Mouse (Mus musculus): ENCODE data around the gene Rnf208. TPM values are rescaled to one million over a fixed set of nuclear protein-coding genes. Genes with fewer than 3 reads are reported as not detected.
A peak's percentile ranks its signal among the peaks of the same experiment; 100 is the strongest.
"Not testable (repeated sequence)": the region's sequence is repeated elsewhere in the genome, so short reads cannot be mapped to it uniquely, and the experiment has no call there.

The Rnf208 gene
- total RNA-seq, 2 experiments from 2014 or later, result not detected

DNA sequence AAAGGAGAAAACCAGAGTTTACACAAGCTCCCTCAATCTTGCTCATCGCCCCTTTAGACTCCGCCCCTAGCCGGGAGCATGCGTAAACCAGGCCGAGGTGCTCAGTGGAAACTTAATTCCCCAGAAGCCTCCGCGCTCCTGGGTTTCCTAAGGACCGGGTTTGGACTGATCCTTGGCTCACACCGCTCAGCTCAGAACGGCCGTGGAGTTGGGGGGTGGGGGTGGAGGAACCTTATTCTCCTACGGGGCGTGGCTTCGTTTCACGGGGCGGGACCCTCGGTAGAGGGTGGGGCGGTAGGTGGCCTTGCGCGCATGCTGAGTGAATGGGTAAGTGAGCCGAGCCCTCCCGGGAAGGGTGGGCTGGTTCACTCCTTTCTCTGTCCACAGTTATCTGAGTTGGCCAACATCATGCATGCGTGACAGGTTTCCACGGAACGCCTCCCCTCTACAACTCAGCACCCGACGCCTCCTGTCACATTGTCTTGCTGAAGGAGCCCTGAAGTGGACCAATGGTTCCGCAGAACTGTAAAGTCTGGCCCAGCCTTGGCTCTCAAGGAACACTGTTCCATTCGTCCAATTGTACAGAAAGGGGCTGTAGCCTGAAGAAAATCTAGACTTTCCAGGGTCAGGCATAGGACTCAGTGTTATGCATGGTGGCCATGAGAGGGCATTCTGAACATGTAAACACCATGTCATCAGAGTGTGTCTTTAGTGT lies 1.2 kb upstream of the Rnf208 start:
- peak; percentile 36; the same call in 1 of the 2 replicates for ATAC-seq (replicated peaks; ENCODE audit: low FRiP score, poor library complexity, severe bottlenecking)

DNA sequence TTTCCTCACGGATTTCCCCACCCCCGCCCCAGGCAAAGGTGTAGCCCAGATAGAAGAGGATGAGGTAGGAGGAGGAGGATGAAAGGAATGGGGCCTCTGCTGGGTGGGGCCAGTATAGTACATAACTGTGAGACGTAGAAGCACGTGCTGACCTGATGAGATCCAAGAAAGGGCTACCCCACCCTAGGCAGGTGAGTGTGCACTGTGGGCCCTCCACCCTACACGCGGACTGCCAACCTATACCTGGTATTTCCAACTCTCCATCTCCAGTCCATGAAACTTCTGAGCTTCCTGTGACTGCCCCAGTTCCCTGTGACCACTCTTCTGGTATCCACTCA lies 648 bp upstream of the Rnf208 start:
- ATAC-seq (replicated peaks; ENCODE audit: low FRiP score, poor library complexity, severe bottlenecking), result no peak

DNA sequence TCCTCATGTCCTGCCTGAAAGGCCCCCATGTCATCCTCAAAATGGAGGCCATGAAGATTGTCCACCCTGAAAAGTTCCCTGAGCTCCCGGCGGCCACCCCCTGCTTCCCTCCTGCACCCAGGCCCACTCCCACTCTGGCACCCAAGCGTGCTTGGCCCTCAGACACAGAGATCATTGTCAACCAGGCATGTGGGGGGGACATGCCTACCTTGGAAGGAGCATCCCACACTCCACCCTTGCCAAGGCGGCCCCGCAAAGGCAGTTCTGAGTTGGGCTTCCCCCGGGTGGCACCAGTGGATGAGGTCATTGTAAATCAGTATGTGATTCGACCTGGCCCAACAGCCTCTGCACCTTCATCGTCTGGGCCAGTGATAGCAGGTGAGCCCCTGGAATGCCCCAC lies 1.3 kb downstream of the Rnf208 start:
- no peak for ATAC-seq (replicated peaks; ENCODE audit: low FRiP score, poor library complexity, severe bottlenecking)

DNA sequence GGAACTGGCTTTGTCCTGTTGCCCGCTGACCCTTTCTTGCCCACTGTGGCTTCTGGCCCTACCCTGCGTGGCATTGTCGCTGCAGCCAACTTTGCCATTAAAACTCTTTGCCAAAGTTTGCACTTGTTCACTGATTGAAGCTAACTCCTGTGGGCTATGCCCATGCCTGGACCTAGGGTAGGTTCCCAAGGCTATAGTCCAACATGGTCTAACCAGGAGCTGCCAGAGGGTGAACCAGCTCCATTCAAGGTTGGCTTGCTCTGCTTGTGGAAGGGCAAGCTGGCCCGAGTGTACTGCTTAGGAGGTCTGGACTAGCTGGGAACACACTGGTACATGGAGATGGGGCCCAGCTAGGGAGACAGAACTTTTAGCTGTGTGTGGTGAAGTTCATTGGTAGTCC lies 2.1 kb downstream of the Rnf208 start:
- no peak for ATAC-seq (replicated peaks; ENCODE audit: low FRiP score, poor library complexity, severe bottlenecking)

DNA sequence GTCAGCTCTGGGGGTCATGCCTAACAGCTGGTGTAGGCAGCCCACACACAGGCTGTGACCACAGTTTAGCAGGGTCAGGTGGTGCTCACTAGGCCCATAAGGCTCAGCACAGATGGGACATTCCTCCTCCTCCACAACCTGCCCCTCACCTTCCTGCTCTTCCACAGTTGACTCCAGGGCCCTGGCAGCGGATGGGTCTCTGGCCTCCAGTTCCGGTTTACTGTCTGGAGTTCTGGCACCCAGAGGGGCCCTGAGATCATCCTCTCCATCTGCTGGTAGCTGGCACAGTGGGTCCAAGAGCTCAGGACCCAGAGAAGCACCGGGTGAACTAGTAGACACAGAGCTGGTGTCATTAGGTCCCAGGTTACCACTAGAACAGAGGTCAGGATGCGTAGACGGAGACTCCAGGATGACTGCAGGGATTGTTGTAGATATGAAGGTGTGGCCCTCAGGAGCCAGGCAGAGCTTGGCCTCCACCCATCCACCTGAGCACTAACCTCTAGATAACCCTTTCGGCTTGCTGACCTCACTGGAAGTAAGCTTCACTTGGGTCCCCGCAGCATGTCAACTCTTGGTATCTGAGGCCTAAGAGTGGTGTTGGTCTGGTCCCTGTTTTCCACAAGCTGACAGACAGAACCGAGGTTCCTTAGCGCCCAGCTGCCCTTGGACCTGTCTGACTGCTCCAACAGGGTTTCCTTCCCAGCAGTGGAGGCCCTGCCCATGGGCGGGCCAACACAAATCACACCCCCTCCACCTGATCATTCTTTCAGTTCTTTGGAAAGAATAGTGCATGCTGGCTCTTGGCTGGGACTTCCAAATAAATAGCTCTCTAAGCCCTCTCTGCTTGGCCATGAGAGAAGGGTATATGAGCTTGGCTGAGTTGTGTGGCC lies 4.4 kb downstream of the Rnf208 start, which contains the start of gene AL732309.1:
Gene AL732309.1 (minus strand): TSS at position 681 of the 890 bp plus-strand sequence.
- no peak for ATAC-seq (replicated peaks; ENCODE audit: low FRiP score, poor library complexity, severe bottlenecking)

DNA sequence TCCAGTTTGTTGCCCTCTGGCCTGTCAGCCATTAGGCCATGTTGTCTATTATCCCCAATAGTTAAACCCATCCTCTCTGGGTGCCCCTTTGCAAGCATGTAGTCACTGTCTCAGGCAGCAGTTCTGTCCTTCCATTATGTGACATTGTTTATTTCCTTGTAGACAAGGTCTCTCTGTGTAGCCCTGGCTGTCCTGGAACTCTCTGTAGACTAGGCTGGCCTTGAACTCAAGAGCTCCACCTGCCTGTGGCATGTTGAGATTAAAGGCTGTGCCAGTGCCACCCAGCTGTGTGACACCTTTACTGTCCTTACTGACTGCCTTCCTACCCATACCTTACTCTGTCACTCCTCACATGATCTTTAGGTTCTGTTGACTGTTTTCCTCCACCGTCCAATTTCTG lies 10.3 kb downstream of the Rnf208 start:
- no peak for ATAC-seq (replicated peaks; ENCODE audit: low FRiP score, poor library complexity, severe bottlenecking)

DNA sequence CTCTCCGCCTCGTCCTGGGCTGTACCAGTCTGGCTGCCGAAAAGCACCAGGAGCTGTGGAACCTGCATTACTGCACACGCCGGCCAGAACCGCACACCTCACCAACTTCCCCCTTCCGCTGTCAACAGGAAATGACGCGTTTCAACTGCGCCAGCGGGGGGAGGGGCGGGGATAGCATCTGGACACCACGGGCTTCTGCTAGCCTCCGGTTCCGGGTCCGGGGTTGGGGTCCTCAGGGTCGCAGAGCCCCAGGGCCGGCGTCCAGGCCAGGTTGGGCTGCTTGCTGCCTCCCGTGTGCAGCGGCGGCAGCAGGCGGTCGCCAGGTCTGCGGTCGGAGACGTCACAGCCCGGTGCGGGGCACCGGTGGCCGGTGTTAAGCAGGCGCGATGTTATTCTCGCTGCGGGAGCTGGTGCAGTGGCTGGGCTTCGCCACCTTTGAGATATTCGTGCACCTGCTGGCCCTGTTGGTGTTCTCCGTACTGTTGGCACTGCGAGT lies 13.3 kb downstream of the Rnf208 start, which contains the start of gene Tmem203:
Gene Tmem203 (plus strand): TSS at position 156 of the 496 bp plus-strand sequence.
- peak; percentile 92 for ATAC-seq (replicated peaks; ENCODE audit: low FRiP score, poor library complexity, severe bottlenecking)

DNA sequence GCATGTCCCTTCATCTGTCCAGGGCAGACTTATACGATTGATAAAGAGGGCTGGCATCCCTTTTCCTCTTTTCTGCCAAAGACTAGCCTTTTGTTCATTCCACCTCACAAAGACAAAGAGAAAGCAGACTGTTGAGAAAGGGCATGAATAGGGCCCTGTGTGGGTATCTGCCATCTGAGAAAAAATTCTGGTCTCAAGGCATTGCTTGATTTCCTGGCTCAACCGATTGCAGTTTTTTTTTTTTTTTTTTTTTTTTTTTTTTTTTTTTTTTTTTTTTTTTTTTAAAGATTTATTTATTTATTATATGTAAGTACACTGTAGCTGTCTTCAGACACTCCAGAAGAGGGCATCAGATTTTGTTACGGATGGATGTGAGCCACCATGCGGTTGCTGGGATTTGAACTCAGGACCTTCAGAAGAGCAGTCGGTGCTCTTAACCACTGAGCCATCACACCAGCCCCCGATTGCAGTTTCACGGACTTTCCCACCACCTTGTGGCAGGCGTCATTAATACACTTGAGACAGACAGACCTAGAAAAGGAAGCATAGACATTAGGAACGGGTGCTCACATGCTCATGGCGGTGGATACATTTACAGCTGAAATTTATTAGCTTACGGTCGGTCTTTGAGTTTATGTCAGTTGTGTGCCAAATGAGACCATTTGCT lies 14.5 kb downstream of the Rnf208 start:
- ATAC-seq (replicated peaks; ENCODE audit: low FRiP score, poor library complexity, severe bottlenecking), result not testable (repeated sequence)

DNA sequence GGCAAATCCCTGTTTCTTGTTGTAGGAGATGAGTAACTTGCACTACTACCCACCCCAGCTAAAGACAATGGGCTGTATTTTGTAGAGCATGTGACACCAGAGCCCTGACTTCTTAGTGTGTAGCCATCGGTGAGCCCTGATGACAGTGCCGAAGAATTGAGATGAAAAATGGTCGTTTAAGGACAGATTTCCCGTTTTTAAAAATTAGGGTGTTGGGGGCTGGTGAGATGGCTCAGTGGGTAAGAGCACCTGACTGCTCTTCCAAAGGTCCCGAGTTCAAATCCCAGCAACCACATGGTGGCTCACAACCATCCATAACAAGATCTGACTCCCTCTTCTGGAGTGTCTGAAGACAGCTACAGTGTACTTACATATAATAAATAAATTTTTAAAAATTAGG lies 15.2 kb downstream of the Rnf208 start:
- ATAC-seq (replicated peaks; ENCODE audit: low FRiP score, poor library complexity, severe bottlenecking), result not testable (repeated sequence)

DNA sequence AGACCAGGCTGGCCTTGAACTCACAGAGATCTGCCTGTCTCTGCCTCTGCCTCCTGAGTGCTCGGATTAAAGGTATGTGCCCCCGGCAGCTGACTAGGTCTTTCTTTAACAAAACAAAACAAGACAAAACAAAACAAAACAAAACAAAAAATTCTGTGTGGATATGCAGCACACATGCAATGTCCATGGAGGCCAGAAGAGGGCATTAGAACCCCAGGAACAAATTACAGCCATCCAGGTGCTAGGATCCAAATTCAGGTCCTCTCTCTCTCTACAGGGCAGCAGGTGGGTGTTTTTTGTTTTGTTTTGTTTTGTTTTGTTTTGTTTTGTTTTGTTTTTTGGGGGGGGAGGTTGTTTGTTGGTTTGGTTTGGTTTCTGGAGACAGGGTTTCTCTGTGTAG lies 16.8 kb downstream of the Rnf208 start:
- no peak for ATAC-seq (replicated peaks; ENCODE audit: low FRiP score, poor library complexity, severe bottlenecking)

DNA sequence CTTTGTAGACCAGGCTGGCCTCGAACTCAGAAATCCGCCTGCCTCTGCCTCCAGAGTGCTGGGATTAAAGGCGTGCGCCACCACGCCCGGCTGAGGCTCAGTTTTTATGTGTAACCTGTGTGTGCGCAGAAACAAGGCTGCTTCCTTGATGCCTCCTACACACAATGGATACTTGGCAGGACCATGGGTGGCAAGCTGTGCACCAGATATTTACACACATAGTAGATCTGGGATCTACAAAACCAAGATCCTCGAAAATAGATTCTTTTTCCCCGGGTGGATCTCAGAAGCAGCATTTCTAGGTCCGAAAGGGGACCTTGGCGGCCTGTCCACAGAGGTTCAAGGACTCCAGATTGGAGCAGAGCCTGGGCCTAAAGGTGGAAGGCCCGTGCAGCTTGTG lies 19.8 kb downstream of the Rnf208 start:
- 0 out of 2 replicates have a peak, but pooled peaks have one; percentile 7 for ATAC-seq (replicated peaks; ENCODE audit: low FRiP score, poor library complexity, severe bottlenecking)

DNA sequence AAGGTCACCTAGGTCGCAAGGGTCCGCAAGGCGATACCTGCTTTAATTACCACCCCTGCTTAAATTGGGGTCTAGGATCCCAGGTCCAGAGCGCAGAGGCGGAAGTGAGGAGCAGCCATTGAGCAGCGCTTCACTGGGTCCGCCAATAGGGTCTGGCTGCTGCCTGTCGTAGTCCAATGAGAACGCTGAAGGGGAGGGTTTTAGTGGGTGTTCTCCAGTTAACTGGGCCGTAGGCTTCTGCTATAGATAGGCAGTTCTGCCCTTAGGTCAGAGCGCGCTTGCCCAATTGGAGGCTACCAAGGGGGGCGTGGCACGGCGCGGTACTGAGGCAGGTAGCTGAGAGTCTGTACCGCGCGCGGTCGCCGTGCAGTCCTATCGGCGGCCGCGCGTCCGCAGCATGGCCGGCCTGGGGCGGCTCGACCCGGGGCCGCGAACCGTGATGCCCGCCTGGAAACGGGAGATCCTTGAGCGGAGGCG lies 20.3 kb downstream of the Rnf208 start, which contains the start of gene Tprn:
Gene Tprn (plus strand): TSS at position 328 of the 477 bp plus-strand sequence.
- peak; percentile 96 for ATAC-seq (replicated peaks; ENCODE audit: low FRiP score, poor library complexity, severe bottlenecking)

DNA sequence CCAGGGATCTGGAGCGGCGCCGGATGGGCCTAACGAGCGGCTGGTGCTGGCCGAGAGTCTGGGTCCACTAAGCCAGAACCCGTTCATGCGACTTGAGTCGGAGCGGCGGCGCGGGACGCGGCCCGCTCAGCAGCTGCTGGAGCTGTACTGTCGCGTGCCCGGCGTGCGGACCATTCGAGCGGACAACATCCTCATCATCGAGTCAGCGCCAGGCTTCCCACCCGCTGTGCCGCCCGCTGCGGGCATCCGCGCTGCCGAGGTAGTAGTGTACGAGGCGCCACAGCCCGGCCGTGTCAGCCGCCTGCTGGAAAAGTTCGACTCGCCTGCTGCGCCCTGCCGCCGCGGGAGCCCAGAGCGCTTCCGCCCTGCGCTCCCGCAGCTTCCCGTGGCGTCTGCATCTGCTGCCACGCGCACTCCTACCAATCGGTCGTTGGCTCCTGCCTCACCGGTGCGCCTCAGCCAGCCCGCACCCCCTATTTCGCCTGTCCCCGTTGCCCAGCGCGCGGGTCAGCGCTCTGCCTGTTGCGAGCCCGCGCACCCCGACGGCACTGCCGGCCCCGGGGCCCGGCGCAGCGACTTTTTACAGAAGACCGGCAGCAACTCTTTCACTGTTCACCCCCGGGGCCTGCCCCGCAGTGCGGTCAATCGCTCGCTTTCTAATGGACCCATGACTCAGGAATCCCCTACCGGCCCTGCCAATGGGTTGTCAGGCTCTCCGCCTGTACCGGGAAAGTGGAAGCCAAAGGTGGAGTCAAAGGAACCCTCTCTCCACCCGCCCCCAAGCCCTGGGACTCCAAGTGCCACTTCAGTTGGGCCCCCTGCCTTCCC lies 21.0 kb downstream of the Rnf208 start:
- peak; percentile 22; the same call in 1 of the 2 replicates for ATAC-seq (replicated peaks; ENCODE audit: low FRiP score, poor library complexity, severe bottlenecking)

DNA sequence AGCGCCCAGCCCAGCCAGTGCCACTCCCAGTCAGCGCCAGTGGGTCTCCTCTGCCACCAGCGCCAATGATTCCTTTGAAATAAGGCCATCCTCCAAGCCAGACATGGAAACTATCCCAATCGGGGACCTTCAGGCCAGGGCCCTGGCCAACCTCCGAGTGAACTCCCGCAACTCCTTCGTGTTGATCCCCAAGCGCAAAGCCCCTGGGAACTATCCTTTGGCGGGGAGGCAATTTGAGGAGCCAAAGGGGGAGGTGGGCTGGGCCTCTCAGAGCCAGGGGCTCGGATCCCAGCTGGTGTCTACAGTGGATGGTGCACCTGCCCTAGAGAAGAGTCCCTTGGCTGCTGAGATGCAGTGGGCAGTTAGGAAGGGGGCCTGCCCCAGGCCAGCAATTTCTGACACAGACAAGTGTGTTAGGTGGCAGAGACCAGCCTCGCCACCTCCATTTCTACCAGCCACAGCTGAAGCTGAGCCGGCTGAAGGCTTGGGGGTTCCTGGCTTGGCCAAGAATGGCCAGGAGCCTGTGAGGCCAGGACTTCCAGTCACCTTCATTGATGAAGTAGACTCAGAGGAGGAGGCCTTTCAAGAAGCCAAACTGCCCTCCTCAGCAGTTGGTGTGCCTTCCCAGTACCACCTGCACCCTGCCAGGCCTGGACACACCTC lies 21.7 kb downstream of the Rnf208 start:
- no peak for ATAC-seq (replicated peaks; ENCODE audit: low FRiP score, poor library complexity, severe bottlenecking)

DNA sequence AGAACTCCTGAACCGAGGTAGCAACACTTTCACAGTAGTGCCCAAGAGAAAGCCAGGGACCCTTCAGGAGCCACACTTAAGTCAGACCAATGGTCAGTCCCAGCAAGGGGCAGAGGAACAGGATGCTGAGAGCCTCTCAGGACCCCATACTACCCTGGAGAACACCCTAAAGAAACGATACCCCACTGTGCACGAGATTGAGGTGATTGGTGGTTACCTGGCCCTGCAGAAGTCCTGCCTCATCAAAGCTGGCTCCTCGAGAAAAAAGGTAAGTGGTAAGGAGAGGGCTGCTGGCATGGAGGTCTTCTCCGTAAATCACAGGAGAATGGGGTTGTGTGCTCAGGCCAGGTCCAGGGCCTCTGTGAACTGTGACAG lies 22.2 kb downstream of the Rnf208 start:
- ATAC-seq (replicated peaks; ENCODE audit: low FRiP score, poor library complexity, severe bottlenecking), result no peak

DNA sequence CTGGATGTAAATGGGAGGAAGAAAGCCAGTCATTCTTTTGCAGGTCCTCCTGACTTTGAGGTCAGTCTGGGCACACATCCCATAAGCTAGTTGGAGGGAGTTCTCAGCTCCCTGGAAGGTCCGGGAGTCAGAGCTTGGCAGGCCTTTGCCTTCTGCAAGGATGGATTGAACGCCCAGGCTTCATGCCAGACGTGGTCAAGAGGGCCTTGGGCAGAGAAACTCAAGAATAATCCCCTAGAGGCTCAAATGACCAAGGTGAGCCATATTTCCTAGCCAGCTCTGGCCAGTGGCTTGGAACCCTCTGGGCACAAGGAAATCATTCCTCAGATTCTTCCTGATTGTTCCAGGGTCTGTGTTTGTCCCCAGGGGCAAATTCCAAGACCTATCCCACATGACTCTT lies 22.8 kb downstream of the Rnf208 start:
- ATAC-seq (replicated peaks; ENCODE audit: low FRiP score, poor library complexity, severe bottlenecking), result no peak

DNA sequence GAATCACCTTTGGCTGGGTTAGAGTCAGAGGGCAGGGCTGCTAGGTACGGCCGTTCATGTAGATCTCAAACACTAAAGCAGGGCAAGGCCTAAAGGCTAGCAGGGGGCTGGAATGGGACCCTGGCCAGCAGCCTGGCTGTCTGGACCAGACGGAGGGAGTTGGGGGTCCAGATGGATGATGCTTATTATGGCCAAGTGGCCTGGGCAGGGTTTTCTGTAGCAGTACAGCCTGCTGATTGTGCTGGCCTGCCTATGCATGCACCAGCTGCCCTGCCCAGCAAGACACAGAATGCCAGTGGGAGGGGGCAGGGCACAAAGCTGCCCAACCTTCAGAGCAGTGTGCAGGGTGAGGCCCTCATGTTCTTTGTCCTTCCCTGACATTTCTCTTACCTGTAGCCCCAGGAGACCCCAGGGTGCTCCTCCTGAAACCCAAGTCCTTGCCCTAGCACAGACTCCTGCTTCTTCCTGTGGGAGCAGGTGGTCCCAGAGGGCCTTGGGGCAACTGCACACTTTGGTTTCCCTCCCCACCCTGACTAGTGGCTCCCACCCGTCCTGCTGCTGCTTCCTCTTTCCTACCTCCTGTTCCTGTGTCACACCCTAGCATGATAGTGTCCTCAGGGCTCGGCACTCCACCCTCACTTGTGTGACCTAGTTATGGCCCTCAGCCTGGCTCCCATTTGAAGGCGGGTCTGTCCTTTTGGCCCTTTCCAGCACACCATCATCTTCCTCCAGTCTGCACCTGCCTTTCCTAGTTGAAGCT lies 24.0 kb downstream of the Rnf208 start:
- ATAC-seq (replicated peaks; ENCODE audit: low FRiP score, poor library complexity, severe bottlenecking), result no peak

DNA sequence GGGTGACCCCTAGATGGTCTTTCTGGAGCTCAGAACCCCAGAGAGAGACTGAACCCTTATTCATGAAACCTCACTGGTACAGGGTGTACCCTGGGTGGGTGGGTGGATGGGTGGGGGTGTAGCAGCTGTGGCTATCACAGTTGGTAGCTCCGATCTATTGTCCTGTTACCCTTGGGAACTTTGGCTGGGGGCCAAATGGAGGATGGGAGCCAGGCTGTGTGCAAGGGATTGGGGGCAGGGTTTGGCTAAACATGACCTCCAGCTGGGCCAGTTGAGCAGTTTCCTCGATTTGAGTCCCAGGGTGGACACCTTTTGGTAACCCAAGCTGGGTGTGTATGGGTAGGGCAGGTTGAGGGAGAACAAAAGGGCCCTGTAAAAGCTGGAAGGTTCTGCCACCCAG lies 24.7 kb downstream of the Rnf208 start:
- no peak for ATAC-seq (replicated peaks; ENCODE audit: low FRiP score, poor library complexity, severe bottlenecking)

Measured in erythroid progenitor cell, adult 5-6 weeks (primary cell).